Mouse (Mus musculus) 3T3-L1 (cell line): ENCODE results near the gene Dennd2c.
"Not testable (repeated sequence)": the region's sequence is repeated elsewhere in the genome, so short reads cannot be mapped to it uniquely, and the experiment has no call there.

Experiments
- DNase-seq: peaks from one replicate; pipeline ENCODE4 v3.0.0-alpha.2; 2015; ENCODE audit warnings: low read depth, low spot score

Dennd2c gene

DNA sequence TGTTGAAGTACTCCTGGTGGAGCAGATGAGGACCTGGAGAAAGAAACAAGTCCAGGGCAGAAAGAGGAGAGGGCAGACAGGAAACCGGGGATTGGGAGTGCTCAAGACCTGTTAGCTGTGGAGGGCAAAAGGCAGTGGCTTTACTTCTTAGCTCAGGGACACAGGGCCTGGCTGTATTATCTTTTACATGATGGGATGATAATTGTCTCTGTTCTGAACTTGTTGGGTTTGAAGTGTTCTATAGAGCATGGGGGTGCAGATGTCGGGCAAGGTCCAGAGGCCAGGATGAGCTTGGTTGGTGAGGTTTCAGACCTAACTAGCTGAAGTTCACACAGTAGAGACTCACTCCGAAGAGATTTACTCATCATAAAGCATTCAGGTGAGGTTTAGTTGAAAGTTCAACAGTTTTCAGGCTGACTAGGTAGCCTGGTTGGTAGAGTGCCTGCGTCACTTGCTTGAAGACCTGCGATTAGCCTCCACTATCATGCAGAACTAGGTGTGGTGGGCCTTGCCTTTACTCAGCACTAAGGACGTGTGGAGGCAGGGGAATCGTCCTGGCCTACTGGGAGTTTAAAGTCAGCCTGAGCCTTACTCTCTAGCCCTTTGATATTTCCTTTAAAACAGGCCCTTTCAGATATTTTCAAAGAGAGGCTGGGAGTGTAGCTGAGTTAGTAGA, 5.3 kb downstream of the Dennd2c start:
- no peak for DNase-seq

DNA sequence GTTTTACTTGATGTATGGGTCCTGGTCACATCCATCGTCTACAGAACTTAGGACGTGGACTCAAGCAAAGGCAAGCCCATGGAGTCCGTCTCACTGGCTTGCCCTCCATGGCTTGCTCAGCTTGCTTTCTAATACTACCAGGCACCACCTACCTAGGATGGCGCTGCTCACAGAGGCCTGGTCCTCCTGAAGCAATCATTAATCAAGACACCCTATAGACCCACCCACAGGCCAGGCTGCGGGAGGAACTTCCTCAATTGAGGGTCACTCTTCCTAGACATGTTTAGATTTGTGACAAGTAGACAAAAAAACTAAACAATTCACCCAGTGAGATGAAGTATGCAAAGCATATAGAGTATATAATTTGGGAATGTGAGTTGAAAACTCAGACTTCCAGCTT, 9.8 kb downstream of the Dennd2c start:
- DNase-seq, result no peak

DNA sequence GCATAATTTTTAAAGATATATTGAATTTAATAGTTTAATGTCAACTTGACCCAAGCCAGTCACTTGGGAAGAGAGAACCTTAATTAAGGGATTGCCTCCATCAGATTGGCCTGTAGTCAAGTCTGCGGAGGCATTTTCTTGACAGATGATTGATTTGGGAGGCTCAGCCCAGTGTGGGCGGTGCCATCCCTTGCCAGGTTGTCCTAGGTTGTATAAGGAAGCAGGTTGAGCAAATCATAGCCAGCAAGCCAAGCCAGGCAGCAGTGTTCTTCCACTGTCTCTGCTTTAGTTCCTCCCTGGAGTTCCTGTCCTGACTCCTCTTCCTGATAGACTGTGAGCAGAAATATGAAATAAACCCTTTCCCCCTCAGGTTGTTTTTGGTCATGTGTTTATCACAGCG, 21.2 kb downstream of the Dennd2c start:
- no peak for DNase-seq

DNA sequence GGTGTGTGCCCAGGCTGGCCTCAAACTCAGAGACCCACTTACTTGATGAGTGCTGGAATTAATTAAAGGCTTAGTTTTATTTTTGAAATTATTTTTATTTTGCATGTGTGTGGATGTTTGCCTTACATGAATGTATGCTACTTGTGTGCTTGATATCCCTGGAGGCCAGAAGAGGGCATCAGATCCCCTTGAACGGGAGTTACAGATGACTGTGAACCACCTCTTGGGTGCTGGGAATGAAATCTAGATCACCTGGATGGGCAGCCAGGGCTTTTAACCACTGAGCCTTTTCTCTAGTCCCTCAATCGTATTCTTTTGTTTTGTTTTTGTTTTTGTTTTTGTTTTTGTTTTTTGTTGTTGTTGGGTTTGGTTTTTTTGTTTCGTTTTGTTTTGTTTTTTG, 23.7 kb downstream of the Dennd2c start:
- DNase-seq, result no peak

DNA sequence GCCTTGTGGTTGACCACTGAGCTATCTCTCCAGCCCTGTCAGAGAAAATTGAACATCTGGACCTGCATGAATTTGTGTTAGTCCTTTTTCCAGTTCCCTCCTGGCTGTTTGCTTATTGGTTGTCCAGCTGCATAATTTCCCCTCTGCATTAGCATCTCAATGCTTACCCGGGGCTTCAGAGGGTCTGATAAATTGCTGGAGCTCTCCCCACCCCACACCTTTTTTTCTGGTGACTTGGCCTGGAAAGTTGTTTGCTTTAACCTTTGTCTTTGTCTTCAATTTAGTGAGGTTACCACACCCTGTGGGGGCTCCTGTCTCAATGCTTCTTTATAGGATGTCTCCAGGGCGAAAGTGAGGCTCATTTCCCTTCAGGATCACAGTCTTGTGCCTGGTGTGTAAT, 24.8 kb downstream of the Dennd2c start:
- DNase-seq, result no peak

DNA sequence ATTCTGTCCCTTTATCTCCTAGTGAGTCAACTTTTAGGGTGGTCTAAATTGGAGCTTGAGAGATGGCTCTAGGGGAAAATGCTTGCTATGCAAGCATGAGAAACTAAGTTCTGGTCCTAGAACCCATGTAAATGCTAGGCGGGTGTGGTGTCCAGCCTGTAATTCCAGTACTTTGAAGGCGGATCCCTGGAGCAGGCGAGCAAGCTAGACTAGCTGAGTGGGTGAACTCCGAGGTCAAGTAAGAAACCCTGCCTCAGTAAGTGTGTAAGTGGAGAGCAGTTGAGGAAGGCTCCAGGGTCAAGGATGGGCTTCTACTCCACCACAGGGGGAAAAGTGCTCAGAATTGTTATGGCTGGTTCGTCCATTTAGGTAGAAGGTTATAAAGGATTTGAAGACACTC, 25.3 kb downstream of the Dennd2c start:
- no peak for DNase-seq

DNA sequence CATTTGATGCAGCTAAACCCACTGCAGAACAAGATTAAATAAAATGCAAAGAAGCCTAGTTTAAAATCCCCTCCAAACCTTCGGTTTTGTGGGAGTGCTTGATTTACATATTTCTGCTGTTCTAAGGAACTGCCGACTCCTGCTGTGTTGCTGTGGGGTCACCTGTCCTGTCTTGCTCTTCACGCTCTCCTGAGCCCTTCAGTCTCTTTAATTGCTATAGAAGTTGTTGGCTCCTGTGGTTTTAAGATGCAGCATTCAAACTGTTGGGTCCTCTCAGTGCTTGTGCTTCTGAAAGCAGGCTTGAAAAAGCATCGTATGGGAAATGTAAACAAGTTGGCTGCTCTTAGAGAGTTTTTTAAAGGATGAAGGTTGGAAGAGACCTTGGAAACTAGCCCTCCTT, 25.8 kb downstream of the Dennd2c start:
- DNase-seq, result no peak

DNA sequence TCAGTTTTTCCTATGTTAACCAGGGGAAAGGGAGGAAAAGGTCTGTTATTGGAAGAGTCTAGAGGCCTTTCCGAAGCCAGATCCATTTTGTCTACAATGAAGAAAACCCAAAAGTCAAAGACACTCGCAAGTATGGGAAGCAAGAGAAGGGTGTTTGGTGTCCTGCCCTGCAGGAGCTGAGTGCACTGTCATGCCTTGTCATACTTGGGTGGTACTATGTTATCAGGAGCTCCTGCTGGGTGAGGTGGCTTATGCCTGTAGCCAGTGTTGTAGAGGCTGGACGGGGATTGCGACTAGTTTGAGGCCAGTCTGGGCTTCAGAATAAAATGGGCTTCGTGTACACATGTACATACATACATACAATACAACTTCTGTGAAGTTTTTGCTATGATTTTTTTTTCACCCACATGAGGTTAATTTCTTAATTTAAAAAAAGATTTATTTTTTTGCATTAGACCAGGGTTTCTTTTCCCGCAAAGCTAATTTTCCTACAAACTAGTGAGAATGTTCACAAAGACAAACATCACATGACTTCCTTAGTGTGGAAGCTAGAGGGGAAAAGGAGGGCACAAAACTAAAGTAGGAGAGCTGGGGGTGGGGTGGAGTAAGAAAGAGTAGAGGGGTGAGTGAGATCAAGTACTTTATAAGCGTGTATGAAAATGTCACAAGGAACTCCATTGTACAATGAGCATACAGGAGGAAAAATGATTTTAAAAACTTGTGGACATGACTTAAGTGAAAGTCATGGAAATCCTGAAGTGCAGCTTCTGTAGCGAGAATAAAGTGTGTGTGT, 27.2 kb downstream of the Dennd2c start:
- no peak for DNase-seq

DNA sequence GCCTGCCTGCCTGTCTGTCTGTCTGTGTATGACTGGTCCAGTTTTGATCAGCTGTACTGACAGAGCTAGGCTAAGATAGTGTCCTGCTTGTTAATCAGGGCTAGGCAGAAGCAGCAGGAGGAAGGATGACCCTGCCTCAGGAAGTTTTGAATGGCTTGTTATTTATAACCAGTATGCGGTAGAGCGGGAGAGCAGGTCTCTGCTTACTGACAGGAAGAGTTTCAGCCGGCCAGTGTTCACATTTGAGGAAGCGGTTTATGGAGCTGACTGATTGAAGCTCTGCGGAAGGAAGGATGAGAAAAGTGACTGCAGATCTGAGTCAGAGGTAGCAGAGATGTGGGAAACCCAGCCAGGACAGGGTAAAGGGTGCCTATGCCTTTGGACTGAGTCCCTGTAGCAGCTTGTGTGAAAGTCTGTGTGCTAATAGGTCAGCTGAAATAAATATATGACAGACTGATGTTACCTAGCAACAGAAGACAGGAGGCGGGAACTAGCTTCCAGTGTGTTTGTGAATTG, 27.9 kb downstream of the Dennd2c start:
- DNase-seq, result peak; percentile 55

DNA sequence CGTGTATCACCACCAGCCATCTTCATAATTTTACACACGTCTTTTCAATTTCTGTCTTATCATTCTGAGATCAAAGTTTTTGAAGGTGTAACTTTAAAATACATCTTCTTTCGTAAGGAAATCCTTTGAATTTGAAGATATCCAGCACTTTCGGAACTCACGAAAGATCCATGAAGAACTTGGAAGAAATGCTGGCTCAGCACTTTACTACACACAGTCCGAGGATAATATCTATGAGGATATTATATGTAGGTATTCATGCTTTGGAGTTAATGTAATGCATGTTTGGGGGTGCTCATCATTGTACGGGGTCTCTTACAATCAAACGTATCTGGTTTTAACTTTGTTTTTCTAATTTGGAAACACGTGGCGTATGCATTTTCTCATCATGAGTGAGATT, 30.7 kb downstream of the Dennd2c start:
- no peak for DNase-seq

DNA sequence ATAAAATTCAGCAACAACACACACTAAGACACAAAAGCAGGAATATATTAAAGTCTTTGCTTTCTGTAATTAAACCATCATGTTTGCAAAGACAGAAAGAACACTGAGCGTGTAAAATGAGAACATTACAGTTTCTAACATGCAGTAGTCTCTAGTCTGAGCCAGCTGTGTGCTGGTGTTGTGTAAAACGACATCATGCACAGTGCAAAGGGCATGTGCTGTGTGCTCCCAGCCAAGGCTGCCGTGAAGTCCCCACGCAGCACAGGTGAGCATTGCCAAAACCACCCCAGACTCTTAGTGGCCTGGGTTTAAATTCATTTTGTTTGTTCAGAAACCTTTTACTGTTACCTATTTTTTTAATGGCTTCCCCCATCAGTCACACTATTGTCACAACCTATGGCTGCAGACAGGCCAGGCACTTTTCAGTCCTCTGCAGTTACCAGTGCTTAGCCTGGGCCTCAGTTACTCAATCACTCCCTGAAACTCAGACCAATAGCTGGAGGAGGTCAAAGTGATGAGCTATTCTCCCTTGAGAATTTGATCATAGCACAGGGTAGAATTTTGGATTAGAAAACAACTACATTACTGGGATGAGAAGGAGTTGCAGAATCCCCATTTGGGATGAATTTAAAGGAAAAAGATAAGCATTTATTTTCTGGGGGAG, 34.1 kb downstream of the Dennd2c start:
- no peak for DNase-seq

DNA sequence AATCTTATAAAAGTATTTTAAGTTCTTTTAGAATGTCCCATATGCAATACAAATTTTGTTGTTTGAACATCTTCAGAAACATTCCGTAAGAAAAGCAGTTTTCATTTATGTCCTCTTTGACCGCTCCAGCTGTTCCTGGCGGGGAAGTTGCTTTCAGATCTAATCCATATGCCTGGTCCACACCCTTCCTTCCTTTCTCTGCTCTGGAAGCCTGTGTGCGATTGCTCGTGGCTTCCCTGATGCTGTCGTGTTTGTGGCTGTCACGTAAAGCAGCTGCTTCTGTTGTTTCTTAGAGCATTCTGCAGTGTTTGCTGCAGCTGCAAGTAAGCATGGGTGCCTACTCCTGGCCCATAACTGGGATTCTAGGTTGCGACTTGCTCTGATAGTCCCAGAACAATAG, 36.6 kb downstream of the Dennd2c start:
- no peak for DNase-seq

DNA sequence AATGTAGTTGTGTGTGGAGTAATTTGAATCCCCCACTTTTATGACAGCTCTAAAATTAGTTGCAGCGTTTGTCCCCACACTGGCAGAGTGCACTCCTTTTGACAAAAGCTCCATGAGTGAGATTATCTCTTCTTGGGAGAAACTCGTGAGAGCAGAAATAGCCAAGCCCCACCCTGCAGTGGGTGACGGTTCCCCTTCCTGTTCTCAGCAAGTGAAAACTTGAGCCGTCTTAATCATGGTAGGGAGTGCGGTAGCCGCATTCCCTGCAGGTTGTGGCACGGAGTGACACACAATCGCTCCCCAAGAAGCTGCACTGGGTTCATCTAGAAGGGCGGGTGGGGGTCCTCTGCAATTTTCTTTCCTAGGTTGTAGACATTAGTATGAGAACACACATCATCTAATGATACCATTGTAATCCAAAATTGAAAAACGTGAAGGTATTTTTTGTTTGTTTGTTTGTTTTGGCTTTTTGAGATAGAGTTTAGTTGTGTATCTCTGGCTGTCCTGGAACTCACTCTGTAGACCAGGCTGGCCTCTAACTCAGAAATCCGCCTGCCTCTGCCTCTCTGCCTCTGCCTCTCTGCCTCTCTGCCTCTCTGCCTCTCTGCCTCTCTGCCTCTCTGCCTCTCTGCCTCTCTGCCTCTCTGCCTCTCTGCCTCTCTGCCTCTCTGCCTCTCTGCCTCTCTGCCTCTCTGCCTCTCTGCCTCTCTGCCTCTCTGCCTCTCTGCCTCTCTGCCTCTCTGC, 37.9 kb downstream of the Dennd2c start:
- not testable (repeated sequence) for DNase-seq

DNA sequence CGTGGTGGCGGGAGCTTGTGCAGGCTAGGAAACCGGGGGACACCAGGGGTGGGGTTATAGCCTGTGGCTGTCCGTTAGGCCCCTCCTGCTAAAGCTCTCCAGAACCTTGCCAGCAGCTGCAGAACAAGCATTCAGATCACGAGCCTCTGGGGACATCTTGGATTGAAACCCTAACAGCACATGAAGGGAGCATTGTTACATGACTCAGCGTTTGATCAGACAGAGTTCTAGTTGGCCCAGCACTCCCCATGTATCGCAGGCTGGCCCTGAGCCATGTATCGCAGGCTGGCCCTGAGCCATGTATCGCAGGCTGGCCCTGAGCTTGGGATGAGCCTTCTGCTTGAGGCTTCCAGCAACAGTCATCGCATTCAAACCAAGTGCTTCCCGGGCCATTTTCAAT, 38.9 kb downstream of the Dennd2c start:
- DNase-seq, result peak; percentile 72

DNA sequence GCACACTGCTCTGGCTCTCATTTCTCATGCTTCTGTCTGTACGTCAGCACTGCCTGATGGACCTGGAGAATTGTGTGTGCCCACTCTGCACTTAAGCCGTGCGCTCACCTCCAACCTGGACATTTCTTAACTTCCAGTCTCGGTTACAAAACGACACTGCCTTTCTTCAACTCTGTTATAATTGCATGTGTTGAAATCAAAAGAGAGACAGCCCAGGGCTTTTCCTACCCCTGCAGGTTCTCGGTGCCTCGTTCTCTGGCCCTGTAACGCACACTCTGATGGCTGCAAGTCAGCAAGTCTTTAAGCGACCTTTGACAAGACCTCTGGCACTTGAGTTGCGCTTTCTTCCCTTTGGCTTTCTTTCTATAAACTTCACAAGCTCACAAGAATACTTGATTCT, 40.0 kb downstream of the Dennd2c start:
- DNase-seq, result no peak

DNA sequence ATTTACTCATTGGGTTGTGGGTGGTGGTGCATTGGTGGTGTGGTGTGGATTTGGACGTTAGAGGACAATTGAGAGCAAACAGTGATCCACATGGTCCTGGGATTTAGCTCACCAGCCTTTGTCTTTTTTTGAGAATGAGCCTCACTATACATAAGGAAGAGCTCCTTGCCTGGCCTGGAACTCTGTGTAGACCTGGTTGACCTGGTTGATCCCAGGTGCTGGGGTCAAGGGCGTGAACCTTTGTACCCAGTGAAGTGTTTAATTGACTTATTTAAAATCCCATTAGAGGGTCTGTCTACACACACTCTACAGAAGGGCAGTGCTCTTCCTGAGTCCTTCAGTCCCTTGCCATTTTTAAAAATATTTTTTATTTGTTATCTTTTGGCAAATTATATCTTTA, 42.9 kb downstream of the Dennd2c start:
- no peak for DNase-seq

DNA sequence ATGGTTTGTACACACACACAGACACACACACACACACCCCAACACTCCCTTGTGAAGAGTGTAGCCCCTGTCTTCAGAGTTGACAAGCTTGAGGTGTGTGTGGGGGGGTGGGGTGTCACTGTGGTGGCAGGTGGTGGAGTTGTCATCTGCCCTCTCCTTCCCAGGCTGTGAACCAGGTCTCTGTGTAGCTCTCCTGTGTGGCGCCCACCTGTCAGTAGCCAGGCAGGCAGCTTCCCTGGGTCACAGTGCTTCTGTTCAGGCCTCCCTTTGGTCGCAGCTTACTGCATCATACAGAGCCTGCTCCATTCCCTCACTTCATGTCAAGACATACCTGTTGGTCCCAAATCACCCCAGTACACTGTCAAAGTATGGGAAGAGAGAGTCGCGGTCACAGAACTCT, 43.4 kb downstream of the Dennd2c start:
- no peak for DNase-seq

DNA sequence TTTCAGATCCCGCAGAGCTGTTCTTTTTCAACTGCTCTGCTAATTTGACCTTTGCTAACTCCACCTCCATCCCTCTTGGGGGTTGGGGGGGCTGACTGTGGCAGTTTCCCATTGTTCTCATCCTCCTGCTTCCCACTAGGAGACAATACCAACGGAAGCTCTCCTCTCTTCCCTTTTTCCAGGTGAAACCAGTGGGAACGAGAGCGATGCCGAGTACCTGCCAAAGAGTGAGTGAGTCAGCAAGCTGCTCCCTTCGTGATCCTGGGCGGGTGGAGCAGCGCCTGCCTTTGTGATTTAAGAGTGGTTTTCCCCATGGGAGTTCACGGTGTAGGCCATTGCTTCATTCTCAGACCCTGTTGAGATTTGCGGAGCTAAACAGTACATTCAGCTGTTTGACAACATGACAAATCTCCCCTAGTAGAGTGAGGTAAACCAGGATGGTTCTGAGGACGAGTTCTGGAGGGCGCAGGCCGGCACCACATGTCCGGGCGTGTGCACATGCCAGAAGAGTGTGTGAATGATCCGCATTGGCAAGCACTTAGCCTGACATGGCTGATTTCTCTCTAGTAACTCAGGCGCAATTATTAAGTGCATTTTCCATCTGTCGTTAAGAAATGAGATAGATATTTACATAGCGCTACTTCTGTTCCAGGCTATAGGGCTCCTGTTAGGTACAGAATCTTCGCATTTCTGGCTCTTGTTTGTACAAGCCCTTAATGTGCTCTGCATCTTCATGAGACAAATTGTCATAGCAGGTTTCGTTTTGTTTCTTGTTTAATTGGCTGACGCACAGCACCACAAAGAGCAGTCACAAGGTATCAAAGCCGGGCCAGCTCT, 44.1 kb downstream of the Dennd2c start:
- DNase-seq, result no peak

DNA sequence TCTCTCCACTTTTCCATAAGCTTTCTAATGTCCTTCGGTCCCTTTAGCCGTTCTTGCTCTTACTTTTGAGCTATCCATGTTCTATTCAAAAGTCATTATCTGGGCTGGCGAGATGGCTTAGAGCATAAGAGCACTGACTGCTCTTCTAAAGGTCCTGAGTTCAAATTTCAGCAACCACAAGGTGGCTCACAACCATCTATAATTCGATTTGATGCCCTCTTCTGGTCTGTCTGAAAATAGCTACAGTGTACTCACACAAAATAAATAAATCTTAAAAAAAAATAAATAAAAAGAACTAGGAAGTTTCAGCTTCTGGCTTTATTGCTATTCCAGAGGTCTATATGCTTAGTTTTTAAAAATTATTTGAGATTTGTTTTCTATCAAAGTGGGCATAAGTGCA, 45.4 kb downstream of the Dennd2c start:
- peak; percentile 19 for DNase-seq

DNA sequence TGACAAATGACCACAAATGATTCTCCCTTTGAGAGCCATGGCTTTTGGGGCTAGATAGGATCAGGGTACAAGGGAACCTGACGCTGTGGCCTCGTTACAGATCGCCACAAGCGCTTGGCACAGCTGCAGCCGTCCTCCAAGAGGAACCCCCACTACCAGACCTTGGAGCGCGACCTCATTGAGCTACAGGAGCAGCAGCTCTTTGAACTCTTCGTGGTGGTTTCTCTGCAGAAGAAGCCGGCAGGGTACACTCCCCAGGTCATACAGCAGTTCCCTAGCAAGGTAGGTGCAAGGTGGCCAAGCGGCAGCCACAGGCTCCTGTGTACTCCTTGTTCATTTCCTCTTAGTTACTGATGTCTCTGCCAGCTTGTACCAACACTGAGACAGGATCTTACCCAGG, 46.5 kb downstream of the Dennd2c start:
- no peak for DNase-seq

DNA sequence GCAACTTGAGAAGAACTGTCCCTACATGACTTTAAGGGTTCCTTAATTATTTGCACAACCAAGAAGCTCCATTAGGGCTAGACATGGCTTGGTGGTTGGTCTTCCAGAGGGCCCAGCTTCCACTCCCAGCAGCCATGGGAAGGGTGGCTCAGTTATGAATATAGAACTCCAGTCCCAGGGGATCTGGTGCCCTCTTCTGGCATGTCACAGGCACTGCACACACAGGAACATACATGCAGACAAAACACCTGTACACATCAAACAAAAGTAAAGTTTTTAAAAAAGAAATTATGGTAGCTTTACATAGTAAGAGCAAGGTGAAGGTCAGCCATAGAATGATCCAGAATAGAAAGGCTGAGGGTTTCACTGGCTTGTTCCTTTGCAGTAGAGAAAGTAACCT, 51.4 kb downstream of the Dennd2c start:
- DNase-seq, result peak; percentile 19
